Mouse (Mus musculus) E14TG2a.4 (cell line): Measurements from ENCODE around the gene 2900026A02Rik.

Experiments used
- H3K27me3 ChIP-seq: 2 replicates; pipeline ENCODE4 v1.6.1; 2014; ENCODE audit warnings: low read length, control low read depth; ENCODE audit not compliant: insufficient read depth
- H3K36me3 ChIP-seq: 2 replicates; pipeline ENCODE4 v1.6.1; 2014; ENCODE audit warnings: low read length, control low read depth; ENCODE audit not compliant: insufficient read depth
- H3K4me1 ChIP-seq: replicated peaks from 2 replicates; pipeline ENCODE4 v1.6.1; 2014; ENCODE audit warnings: low read depth, low read length, control low read depth
- H3K4me3 ChIP-seq: replicated peaks from 2 replicates; pipeline ENCODE4 v1.5.1; 2014; ENCODE audit warnings: mild to moderate bottlenecking, low read length
- H3K9me3 ChIP-seq: 2 replicates; pipeline ENCODE4 v1.6.1; 2014; ENCODE audit warnings: low read length, control low read depth
- CTCF ChIP-seq: conservative IDR thresholded peaks from 2 replicates; pipeline ENCODE4 v1.5.1; 2014; ENCODE audit warnings: low read length
- NANOG ChIP-seq: IDR thresholded peaks from 2 replicates; pipeline ENCODE4 v1.6.1; 2014; ENCODE audit warnings: borderline replicate concordance, low read length, mixed read lengths
- POU5F1 ChIP-seq: IDR thresholded peaks from 2 replicates; pipeline ENCODE4 v1.6.1; 2014; ENCODE audit warnings: low read length, borderline replicate concordance

Gene 2900026A02Rik

DNA sequence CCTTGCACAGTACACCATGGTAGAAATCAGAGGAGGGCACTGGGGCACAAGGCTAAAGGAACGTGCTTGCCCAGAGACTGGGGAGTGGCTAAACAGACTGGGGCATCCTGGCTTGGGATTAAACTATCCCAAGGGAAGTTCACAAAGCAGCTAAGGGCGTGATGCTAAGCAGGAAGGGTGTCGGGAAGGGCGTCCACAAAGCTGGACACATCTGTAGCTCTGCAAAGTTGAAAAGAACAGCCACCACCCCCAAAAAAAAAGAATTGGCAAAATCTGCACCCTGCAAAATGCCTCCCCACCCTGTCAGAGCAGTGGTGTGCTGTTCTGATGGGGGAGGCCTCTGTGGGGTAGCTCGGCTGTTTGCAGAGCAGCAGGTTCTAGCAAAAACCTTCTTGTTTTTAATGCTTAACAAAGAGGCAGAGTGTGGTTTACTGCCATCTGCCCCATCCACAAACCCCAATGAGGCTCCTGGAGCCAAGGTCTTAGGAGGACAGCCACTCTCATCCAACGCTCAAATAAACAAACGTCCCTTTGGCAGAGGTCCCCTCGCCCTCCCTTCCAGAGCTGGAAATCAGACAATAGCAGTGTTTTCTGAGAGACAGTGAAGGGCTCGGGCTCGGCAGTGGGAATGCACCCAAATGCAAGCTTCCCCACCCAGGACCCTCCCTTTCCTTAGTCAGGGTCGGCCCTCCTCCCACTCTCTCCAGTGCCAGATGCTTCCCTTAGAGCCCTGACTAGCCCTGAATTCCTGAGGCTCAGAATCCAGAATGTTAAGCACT, 12.2 kb downstream of the 2900026A02Rik start:
- peaks cover 60% of the 10 kb centered on the region for H3K4me1 ChIP-seq
- H3K27me3 ChIP-seq, result no peaks in the 10 kb centered on the region
- H3K4me3 ChIP-seq, result peak overlapping the region; percentile 72
- no peaks in the 10 kb centered on the region for H3K9me3 ChIP-seq
- TF ChIP-seq CTCF, result no peak
- TF ChIP-seq NANOG, result no peak
- no peak for TF ChIP-seq POU5F1
- peaks cover 4% of the 10 kb centered on the region; the same call in 1 of the 2 replicates for H3K36me3 ChIP-seq

DNA sequence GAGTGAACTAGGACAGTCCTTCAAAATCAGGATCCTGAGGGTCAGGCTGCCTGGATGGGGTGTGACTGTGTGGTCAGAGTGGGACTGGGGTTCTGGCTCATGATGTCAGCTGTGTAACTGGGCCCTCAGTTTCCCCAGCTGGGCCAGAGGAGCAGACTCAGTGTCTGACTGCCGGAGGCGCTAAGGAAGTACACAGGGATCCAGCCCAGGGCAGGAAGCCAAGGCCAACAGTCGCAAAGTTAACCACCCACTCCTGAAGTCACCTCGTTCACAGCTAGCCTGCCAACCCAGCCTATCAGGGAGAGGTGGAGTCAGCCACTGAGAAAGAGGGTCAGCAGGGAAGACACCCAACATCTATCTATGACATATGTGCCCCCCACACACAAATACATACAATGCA, 13.0 kb downstream of the 2900026A02Rik start:
- Histone ChIP-seq H3K4me1 (peaks cover 57% of the 10 kb centered on the region), H3K36me3 (no peaks in the 10 kb centered on the region; the same call in 1 of the 2 replicates), H3K9me3 (no peaks in the 10 kb centered on the region), H3K27me3 (no peaks in the 10 kb centered on the region), H3K4me3 (no peak overlapping the region)
- TF ChIP-seq POU5F1, result no peak
- no peak for TF ChIP-seq NANOG
- TF ChIP-seq CTCF, result no peak

DNA sequence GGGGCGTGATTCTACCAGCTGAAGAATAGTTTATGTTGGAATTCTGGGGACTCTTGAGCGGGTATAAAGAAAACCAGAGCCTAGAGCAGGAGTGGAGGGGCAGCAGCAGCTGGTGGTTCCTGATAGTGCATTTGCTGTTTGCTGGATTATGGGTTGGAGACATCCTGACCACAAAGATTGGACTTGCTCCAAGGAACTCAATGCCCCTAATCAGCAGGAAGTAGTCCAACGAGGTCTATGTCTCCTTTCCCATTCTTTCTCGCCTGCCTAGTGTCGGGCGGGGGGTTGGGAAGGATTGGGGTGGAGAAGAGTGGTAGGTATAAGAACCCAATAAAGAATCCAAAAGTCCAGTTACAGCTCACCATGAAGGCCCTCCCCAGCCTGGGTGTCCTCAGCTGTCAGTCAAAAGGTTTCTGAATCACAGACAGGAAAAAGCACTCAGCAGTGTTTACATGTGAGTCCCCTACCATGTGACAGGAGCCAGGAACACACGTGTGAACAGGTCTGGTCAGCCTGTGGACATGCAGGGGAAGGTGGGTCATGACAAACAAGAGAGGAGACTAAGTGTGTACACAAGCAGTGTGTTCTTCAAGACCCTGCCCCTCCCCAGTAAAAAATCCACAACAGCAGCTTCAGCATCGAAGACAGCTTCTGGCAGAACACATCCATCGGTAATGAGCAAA, 14.2 kb downstream of the 2900026A02Rik start:
- Histone ChIP-seq H3K36me3 (no peaks in the 10 kb centered on the region), H3K4me1 (peaks cover 54% of the 10 kb centered on the region), H3K27me3 (no peaks in the 10 kb centered on the region), H3K4me3 (no peak overlapping the region), H3K9me3 (no peaks in the 10 kb centered on the region)
- TF ChIP-seq NANOG, result no peak
- TF ChIP-seq POU5F1, result no peak
- TF ChIP-seq CTCF, result no peak

DNA sequence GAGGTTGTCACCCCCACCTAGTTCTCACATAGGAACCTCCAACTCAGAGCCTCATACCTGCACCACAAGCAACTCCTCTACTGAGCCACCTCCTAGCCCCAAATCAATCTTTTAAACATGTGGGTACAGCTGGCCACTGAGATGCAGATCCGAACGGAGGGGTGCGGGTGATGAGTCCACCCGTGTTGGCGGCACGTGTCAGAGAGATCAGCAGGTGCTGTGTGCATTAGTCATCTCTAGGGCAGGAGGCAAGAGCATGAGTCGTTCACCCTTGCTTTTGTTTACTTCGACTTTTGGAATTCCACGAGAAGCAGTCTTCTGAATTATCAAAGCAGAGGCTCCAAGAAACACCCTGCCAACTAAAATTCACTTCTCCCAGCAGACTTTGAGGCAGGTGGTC, 16.8 kb downstream of the 2900026A02Rik start:
- peaks cover 53% of the 10 kb centered on the region for H3K4me1 ChIP-seq
- H3K36me3 ChIP-seq, result no peaks in the 10 kb centered on the region
- no peaks in the 10 kb centered on the region for H3K27me3 ChIP-seq
- TF ChIP-seq POU5F1, result no peak
- H3K4me3 ChIP-seq, result no peak overlapping the region
- no peaks in the 10 kb centered on the region for H3K9me3 ChIP-seq

DNA sequence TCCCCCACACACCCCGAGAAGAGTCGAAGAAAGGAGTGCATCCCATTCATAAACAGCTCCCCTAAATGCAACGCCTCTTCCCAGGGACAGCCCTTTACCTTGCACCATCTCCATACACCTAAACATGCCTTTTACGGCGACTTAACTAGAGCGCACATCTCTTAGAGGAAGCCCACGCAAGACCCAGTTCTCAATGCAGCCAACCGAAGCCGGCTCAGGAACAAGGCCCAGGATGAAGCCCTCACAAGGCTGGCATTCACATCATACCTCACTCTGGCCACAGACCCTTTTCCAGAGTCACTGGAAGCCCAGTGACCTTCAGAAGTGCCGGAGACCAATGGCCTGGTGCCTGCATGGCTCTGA, 21.3 kb downstream of the 2900026A02Rik start:
- Histone ChIP-seq H3K4me3 (peak overlapping the region; percentile 29; the same call in 1 of the 2 replicates), H3K36me3 (no peaks in the 10 kb centered on the region), H3K9me3 (no peaks in the 10 kb centered on the region), H3K4me1 (peaks cover 44% of the 10 kb centered on the region), H3K27me3 (peaks cover 7% of the 10 kb centered on the region; the same call in 1 of the 2 replicates)
- no peak for TF ChIP-seq POU5F1

DNA sequence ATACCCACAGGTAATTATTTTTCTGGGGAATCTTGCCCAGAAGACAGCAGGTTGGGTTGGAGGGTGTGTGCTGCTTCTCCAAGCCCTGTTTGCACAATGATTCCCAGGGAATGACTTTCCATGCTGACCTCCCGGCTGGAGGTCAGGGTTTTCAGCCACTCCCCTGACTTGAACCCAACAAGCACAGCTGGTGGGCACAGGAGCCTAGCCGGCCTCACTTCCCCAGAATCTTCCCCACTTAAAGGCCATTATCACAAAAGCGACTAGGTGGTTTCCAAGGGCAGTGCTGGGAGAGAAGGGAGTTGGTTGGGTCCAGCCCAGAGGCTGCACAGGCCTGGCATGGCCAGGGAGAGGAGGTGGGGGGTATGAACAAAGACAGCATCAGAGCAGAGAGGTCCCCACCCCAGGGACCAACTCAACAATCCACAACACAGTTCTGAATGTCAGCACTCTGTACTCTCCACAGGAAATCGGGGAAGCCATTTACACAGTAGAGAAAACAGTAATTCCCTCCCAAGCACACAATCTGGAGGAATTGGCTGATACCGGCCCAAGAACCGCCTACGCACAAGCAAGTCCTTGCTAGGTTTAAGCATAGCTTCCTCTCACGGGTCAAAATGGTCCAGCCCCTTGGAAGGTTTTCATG, 21.8 kb downstream of the 2900026A02Rik start:
- Histone ChIP-seq H3K27me3 (peaks cover 7% of the 10 kb centered on the region; the same call in 1 of the 2 replicates), H3K9me3 (no peaks in the 10 kb centered on the region), H3K4me3 (peak overlapping the region; percentile 29), H3K4me1 (peaks cover 44% of the 10 kb centered on the region), H3K36me3 (no peaks in the 10 kb centered on the region)
- no peak for TF ChIP-seq CTCF
- peak; percentile 48; the same call in 1 of the 2 replicates for TF ChIP-seq NANOG

DNA sequence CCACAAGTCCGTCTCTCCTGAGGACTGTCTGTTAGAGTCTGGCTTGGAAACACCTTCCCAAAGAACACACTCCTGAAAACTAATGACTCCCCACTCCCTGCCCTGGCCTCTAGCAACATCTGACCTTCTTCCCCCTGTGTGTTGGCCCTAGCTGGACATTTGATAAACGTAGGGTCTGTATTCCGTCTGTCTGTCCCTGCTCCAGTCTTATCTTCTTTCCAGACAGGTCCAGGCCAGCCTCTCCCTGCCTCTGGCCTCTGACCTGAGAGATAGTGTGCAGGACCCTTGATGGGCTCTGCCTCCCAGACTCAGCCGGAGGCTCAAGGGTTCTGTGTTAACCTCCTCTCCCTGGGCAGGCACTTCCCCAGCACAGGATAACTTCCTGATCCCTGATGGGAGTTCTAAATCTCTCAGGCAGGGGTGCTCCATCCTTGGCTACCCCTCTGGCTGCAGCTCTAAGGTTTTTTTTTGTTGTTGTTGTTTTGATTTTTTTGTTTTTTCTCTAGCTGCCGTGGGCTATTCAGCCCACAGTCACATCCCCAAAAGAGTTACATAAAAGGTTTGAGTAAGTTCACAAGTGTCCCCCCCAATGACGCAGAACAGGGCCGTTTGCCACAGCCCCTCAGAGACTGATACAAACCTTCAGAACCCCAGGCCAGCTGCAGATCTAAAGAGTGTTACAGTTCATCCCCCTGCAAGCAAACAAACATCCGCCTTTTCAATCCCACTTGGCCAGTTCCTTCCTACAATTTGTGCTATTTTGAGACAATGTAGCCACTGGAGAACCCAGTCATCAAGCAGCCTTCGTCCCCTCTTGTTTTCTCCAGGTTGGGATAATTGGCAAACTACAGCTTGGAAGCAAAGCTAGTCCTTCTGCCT, 23.9 kb downstream of the 2900026A02Rik start:
- Histone ChIP-seq H3K4me1 (peaks cover 64% of the 10 kb centered on the region), H3K27me3 (peaks cover 10% of the 10 kb centered on the region; the same call in 1 of the 2 replicates), H3K9me3 (no peaks in the 10 kb centered on the region), H3K4me3 (no peak overlapping the region), H3K36me3 (no peaks in the 10 kb centered on the region)
- TF ChIP-seq CTCF (no peak), NANOG (no peak), POU5F1 (no peak)

DNA sequence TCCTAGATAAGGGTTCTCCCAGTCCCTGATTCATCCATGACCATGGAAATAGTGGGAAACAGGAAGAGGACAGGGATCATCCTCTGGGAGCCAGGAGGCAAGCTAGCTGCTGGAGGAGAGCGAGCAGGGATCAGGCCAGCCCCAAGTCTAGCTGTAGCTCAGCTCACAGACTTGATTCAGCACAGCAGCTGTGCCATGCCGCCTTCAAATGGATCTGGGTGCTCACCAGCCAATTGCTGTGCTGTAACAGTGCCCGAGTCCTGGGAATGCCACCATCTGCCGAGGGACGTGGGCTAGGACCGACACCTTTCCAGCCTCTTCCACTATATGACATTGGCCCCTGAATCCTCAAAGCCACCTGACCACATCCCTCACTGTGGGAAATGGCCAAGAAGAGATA, 25.1 kb downstream of the 2900026A02Rik start:
- Histone ChIP-seq H3K4me3 (no peak overlapping the region), H3K36me3 (peaks cover 10% of the 10 kb centered on the region), H3K27me3 (peaks cover 10% of the 10 kb centered on the region; the same call in 1 of the 2 replicates), H3K9me3 (no peaks in the 10 kb centered on the region), H3K4me1 (peaks cover 65% of the 10 kb centered on the region)
- TF ChIP-seq POU5F1 (no peak), NANOG (no peak), CTCF (no peak)
